Mouse (Mus musculus) MEL (cell line): ENCODE results near the gene Grk3.

Source experiments
- CHD1 ChIP-seq: IDR thresholded peaks from 2 replicates; pipeline ENCODE4 v1.6.1; 2012; ENCODE audit warnings: low read depth, mild to moderate bottlenecking, inconsistent platforms, low read length, improper control_type of control experiment
- CTCF ChIP-seq, 3 experiments: IDR thresholded peaks in 2 of 3; conservative IDR thresholded peaks in 1 of 3; 2 replicates each; pipeline ENCODE4 v1.5.1; 2011 to 2012; ENCODE audit warnings: low read length in 3 of 3, low read depth in 2 of 3, mild to moderate bottlenecking in 2 of 3, improper control_type of control experiment in 1 of 3, inconsistent platforms in 1 of 3, mixed read lengths in 1 of 3, moderate library complexity in 1 of 3; ENCODE audit not compliant: control insufficient read depth in 1 of 3, insufficient read depth in 1 of 3, poor library complexity in 1 of 3, severe bottlenecking in 1 of 3
- EP300 ChIP-seq, 2 experiments: IDR thresholded peaks; 2 replicates each; pipeline ENCODE4 v1.6.1; 2011; ENCODE audit warnings: improper control_type of control experiment in 2 of 2, low read length in 2 of 2, low read depth in 1 of 2, mild to moderate bottlenecking in 1 of 2
- MAX ChIP-seq: IDR thresholded peaks from 2 replicates; pipeline ENCODE4 v1.6.1; 2011; ENCODE audit warnings: low read length, improper control_type of control experiment
- POLR2A ChIP-seq, 2 experiments: IDR thresholded peaks; 2 replicates each; pipeline ENCODE4 v1.6.1; 2011 to 2012; ENCODE audit warnings: low read length in 2 of 2, mild to moderate bottlenecking in 2 of 2, control low read depth in 1 of 2, improper control_type of control experiment in 1 of 2, low read depth in 1 of 2, moderate library complexity in 1 of 2; ENCODE audit not compliant: control insufficient read depth in 1 of 2, insufficient read depth in 1 of 2, poor library complexity in 1 of 2

- TF ChIP-seq MAX (no peak), POLR2A (IDR thresholded peaks at IDR 0.05; ENCODE audit: control insufficient read depth in 1 of 2, insufficient read depth in 1 of 2, low read depth in 1 of 2, low read length in 2 of 2, poor library complexity in 1 of 2) (no peak), EP300 (IDR thresholded peaks at IDR 0.05; ENCODE audit: low read depth in 1 of 2, low read length in 2 of 2) (no peak), CTCF (IDR thresholded peaks at IDR 0.05 in 2 of 3, conservative IDR thresholded peaks at IDR 0.05 in 1 of 3; ENCODE audit: control insufficient read depth in 1 of 3, insufficient read depth in 1 of 3, low read depth in 2 of 3, low read length in 3 of 3, poor library complexity in 1 of 3, severe bottlenecking in 1 of 3) (no peak), CHD1 (no peak)
These were observed 147.0 kb downstream of the Grk3 start for GRCm38 (mm10) chr5:112868620-112869019.
